Mouse (Mus musculus) midbrain, embryonic 14.5 days (tissue): ENCODE data around the gene Olfr51. TPM values are rescaled to one million over a fixed set of nuclear protein-coding genes. Genes with fewer than 3 reads are reported as not detected.

Experiments
- ATAC-seq: fragments of 200-750 bp; cut with Nextera tagmentation; 2 replicates; pipeline ENCODE4 v1.8.0; 2017; ENCODE audit warnings: moderate number of reproducible peaks, moderate library complexity; ENCODE audit not compliant: low FRiP score, low TSS enrichment
- DNase-seq: peaks from one replicate; pipeline ENCODE4 v3.0.0-alpha.2; 2015
- H3K27ac ChIP-seq: fragments of 300-500 bp; sonication (generic); replicated peaks from 2 replicates; pipeline ENCODE4 v1.5.1; 2014; ENCODE audit warnings: mild to moderate bottlenecking, low read depth, low read length, moderate library complexity
- H3K27me3 ChIP-seq: fragments of 300-500 bp; sonication (generic); 2 replicates; pipeline ENCODE4 v1.6.1; 2014; ENCODE audit warnings: low read length, control low read depth, mixed read lengths; ENCODE audit not compliant: control insufficient read depth, insufficient read depth
- H3K36me3 ChIP-seq: fragments of 300-500 bp; sonication (generic); 2 replicates; pipeline ENCODE4 v1.6.1; 2014; ENCODE audit warnings: low read length, control low read depth; ENCODE audit not compliant: control insufficient read depth, insufficient read depth
- H3K4me1 ChIP-seq: fragments of 300-500 bp; sonication (generic); 2 replicates; pipeline ENCODE4 v1.6.1; 2014; ENCODE audit warnings: mild to moderate bottlenecking, antibody characterized with exemption, low read length, control low read depth; ENCODE audit not compliant: control insufficient read depth, insufficient read depth
- H3K4me2 ChIP-seq: fragments of 300-500 bp; sonication (generic); 2 replicates; pipeline ENCODE4 v1.6.1; 2014; ENCODE audit warnings: mild to moderate bottlenecking, low read length, moderate library complexity
- H3K4me3 ChIP-seq: fragments of 300-500 bp; sonication (generic); replicated peaks from 2 replicates; pipeline ENCODE4 v1.5.1; 2014; ENCODE audit warnings: low read depth, low read length
- H3K9ac ChIP-seq: fragments of 300-500 bp; sonication (generic); replicated peaks from 2 replicates; pipeline ENCODE4 v1.6.1; 2014; ENCODE audit warnings: mild to moderate bottlenecking, low read length, moderate library complexity
- H3K9me3 ChIP-seq: fragments of 300-500 bp; sonication (generic); 2 replicates; pipeline ENCODE4 v1.6.1; 2016; ENCODE audit warnings: low read length, control low read depth, mixed read lengths; ENCODE audit not compliant: control insufficient read depth
- WGBS: fragments of 180-500 bp; shearing (Covaris S2); extraction: QIAGEN DNeasy Blood & Tissue Kit; methylation state at CpG from one replicate; pipeline ENCODE4 v1.1.7; 2014; 5-methylcytosine and 5-hydroxymethylcytosine counted together
- polyA plus RNA-seq: library from polyadenylated mRNA; unstranded; fragments of >200 nt; fragmentation: Nextera tagmentation; extraction: Ambion mirVana; gene quantifications from 2 replicates; pipeline ENCODE4 v1.2.1, GENCODE M21; 2014

Gene Olfr51
- not detected in 2 replicates for polyA plus RNA-seq

- peaks cover 3% of the 10 kb centered on the region; the same call in 1 of the 2 replicates for H3K9me3 ChIP-seq
- ATAC-seq = no peak
- no peak within 1 kb of the TSS for H3K9ac ChIP-seq
- no peak within 1 kb of the TSS for H3K4me2 ChIP-seq
- H3K36me3 ChIP-seq = no peaks in the 10 kb centered on the region
- WGBS = 87% methylated on average over 5 of the region's 5 CpGs
- no peak within 1 kb of the TSS for H3K27ac ChIP-seq
- no peak within 1 kb of the TSS for H3K4me3 ChIP-seq
- DNase-seq = no peak
- no peaks in the 10 kb centered on the region for H3K4me1 ChIP-seq
- no peaks in the 10 kb centered on the region for H3K27me3 ChIP-seq
Measured at GRCm38 (mm10) chr11:51003296-51003695, at the start of gene Olfr51. Olfr51 (plus strand) TSS chr11:51003596.

GRCm38 (mm10) chr11:50953665-50954064, 49.7 kb upstream of the Olfr51 start, which contains the start of gene Prop1:
Prop1 (minus strand) TSS chr11:50953765.
- Histone ChIP-seq H3K36me3 (no peaks in the 10 kb centered on the region), H3K9ac (no peak within 1 kb of the TSS), H3K9me3 (no peaks in the 10 kb centered on the region), H3K27me3 (no peaks in the 10 kb centered on the region), H3K4me1 (0 out of 2 replicates have a peak, but pooled peaks cover 5% of the 10 kb centered on the region), H3K4me2 (no peak within 1 kb of the TSS), H3K27ac (no peak within 1 kb of the TSS), H3K4me3 (no peak within 1 kb of the TSS)
- WGBS = 68% methylated on average over 6 of the region's 6 CpGs
- ATAC-seq (no peak), DNase-seq (no peak)

- Histone ChIP-seq H3K4me1 (0 out of 2 replicates have a peak, but pooled peaks cover 3% of the 10 kb centered on the region), H3K4me2 (no peak overlapping the region), H3K9ac (no peak overlapping the region), H3K36me3 (no peaks in the 10 kb centered on the region), H3K4me3 (no peak overlapping the region), H3K27ac (no peak overlapping the region), H3K9me3 (no peaks in the 10 kb centered on the region), H3K27me3 (no peaks in the 10 kb centered on the region)
- DNase-seq (no peak), ATAC-seq (no peak)
- 90% methylated on average over 2 of the region's 2 CpGs for WGBS
Measured at GRCm38 (mm10) chr11:50964886-50965285, 38.5 kb upstream of the Olfr51 start.

GRCm38 (mm10) chr11:50966230-50966629, 37.2 kb upstream of the Olfr51 start, which contains the start of gene Olfr1378:
Olfr1378 (plus strand) TSS chr11:50966530.
- WGBS = 77% methylated on average over 11 of the region's 11 CpGs
- DNase-seq = no peak
- Histone ChIP-seq H3K4me3 (no peak within 1 kb of the TSS), H3K36me3 (no peaks in the 10 kb centered on the region), H3K27ac (no peak within 1 kb of the TSS), H3K4me2 (no peak within 1 kb of the TSS), H3K4me1 (0 out of 2 replicates have a peak, but pooled peaks cover 3% of the 10 kb centered on the region), H3K9ac (no peak within 1 kb of the TSS), H3K9me3 (no peaks in the 10 kb centered on the region), H3K27me3 (no peaks in the 10 kb centered on the region)
- no peak for ATAC-seq

GRCm38 (mm10) chr11:50977216-50977615, 26.2 kb upstream of the Olfr51 start:
- Histone ChIP-seq H3K27me3 (no peaks in the 10 kb centered on the region), H3K4me3 (no peak overlapping the region), H3K36me3 (no peaks in the 10 kb centered on the region), H3K4me1 (no peaks in the 10 kb centered on the region), H3K9me3 (no peaks in the 10 kb centered on the region), H3K4me2 (no peak overlapping the region), H3K9ac (no peak overlapping the region), H3K27ac (no peak overlapping the region)
- WGBS = 63% methylated on average over 4 of the region's 4 CpGs
- ATAC-seq (no peak), DNase-seq (no peak)

- H3K4me2 ChIP-seq = no peak within 1 kb of the TSS
- DNase-seq = no peak
- ATAC-seq = no peak
- no peak within 1 kb of the TSS for H3K27ac ChIP-seq
- H3K9ac ChIP-seq = no peak within 1 kb of the TSS
- H3K36me3 ChIP-seq = no peaks in the 10 kb centered on the region
- H3K9me3 ChIP-seq = no peaks in the 10 kb centered on the region
- H3K4me1 ChIP-seq = no peaks in the 10 kb centered on the region
- H3K27me3 ChIP-seq = no peaks in the 10 kb centered on the region
- 57% methylated on average over 5 of the region's 5 CpGs for WGBS
- H3K4me3 ChIP-seq = no peak within 1 kb of the TSS
Measured at GRCm38 (mm10) chr11:50981667-50982066, 21.7 kb upstream of the Olfr51 start, which contains the start of gene Olfr1377. Olfr1377 (plus strand) TSS chr11:50981967.

GRCm38 (mm10) chr11:51011821-51012220, 8.4 kb downstream of the Olfr51 start:
- Histone ChIP-seq H3K9me3 (no peaks in the 10 kb centered on the region), H3K27ac (no peak overlapping the region), H3K36me3 (no peaks in the 10 kb centered on the region), H3K4me3 (no peak overlapping the region), H3K27me3 (no peaks in the 10 kb centered on the region), H3K9ac (no peak overlapping the region), H3K4me2 (no peak overlapping the region), H3K4me1 (no peaks in the 10 kb centered on the region)
- DNase-seq = peak; percentile 18
- 74% methylated on average over 5 of the region's 5 CpGs for WGBS
- ATAC-seq = no peak

- no peak within 1 kb of the TSS for H3K4me2 ChIP-seq
- H3K9me3 ChIP-seq = no peaks in the 10 kb centered on the region
- H3K27ac ChIP-seq = no peak within 1 kb of the TSS
- H3K9ac ChIP-seq = no peak within 1 kb of the TSS
- ATAC-seq = no peak
- 75% methylated on average over 1 of the region's 1 CpGs for WGBS
- no peaks in the 10 kb centered on the region for H3K4me1 ChIP-seq
- DNase-seq = no peak
- H3K4me3 ChIP-seq = no peak within 1 kb of the TSS
- no peaks in the 10 kb centered on the region for H3K36me3 ChIP-seq
- no peaks in the 10 kb centered on the region for H3K27me3 ChIP-seq
Measured at GRCm38 (mm10) chr11:51013936-51014335, 10.5 kb downstream of the Olfr51 start, which contains the start of gene Olfr54. Olfr54 (plus strand) TSS chr11:51014236.

- Histone ChIP-seq H3K27ac (no peak overlapping the region), H3K4me2 (no peak overlapping the region), H3K36me3 (no peaks in the 10 kb centered on the region), H3K27me3 (no peaks in the 10 kb centered on the region), H3K9me3 (no peaks in the 10 kb centered on the region), H3K4me1 (no peaks in the 10 kb centered on the region), H3K9ac (no peak overlapping the region), H3K4me3 (no peak overlapping the region)
- 55% methylated on average over 2 of the region's 2 CpGs for WGBS
- ATAC-seq (no peak), DNase-seq (no peak)
Measured at GRCm38 (mm10) chr11:51016341-51016740, 12.9 kb downstream of the Olfr51 start.
